Mouse (Mus musculus) c-Kit-negative CD71-positive TER-119-positive erythroid progenitor cells, embryonic 14.5 days (primary cell): ENCODE data around the gene Copz1.
"Not testable (repeated sequence)": the region's sequence is repeated elsewhere in the genome, so short reads cannot be mapped to it uniquely, and the experiment has no call there.

Experiments
- DNase-seq: peaks from one replicate; pipeline ENCODE4 v3.0.0-alpha.2; 2013; ENCODE audit warnings: low read depth, low spot score

The Copz1 gene

GRCm38 (mm10) chr15:103272419-103273279 is at the start of gene Copz1:
Gene Copz1 (plus strand): TSS chr15:103272714.
- peak; percentile 96 for DNase-seq

DNA sequence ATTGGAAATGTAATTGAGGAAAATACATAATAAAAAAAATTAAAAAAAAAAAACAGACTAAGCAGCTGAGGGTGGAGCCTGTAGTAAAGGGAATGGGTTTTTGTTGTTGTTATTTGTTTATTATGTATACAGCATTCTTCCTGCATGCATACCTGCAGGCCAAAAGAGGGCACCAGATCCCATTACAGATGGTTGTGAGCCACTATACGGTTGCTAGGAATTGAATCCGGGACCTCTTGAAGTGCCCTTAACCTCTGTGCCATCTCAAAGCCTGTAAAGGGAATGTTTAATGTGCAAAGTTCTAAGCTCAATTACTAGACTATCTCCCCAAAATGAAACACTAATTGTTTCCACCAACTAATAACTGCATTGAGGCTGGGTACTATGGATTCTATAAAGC is 48.4 kb upstream of the Copz1 start:
- DNase-seq = no peak

- no peak for DNase-seq
Measured at GRCm38 (mm10) chr15:103227022-103227421, 45.5 kb upstream of the Copz1 start.

DNA sequence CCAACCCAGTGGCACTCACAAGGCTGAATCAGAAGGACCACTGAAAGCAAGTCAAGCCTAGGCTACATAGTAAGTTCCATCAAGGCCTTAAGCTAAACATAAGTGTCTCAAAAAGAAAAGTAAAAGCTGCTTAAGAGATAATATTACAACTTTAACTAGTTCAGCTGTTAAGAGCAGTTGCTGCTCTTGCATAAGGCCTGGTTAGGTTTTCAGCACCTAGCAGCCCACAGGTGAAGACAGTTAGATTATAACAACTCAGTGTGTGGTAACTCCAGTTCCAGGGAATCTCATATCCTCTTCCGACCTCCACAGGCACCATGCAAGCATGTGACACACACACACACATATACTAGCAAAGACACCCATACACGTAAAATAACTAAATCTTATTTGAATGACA is 44.9 kb upstream of the Copz1 start:
- DNase-seq = no peak

GRCm38 (mm10) chr15:103228904-103229303 is 43.6 kb upstream of the Copz1 start:
- DNase-seq = no peak

- DNase-seq = no peak
Measured at GRCm38 (mm10) chr15:103233119-103233518, 39.4 kb upstream of the Copz1 start.

DNA sequence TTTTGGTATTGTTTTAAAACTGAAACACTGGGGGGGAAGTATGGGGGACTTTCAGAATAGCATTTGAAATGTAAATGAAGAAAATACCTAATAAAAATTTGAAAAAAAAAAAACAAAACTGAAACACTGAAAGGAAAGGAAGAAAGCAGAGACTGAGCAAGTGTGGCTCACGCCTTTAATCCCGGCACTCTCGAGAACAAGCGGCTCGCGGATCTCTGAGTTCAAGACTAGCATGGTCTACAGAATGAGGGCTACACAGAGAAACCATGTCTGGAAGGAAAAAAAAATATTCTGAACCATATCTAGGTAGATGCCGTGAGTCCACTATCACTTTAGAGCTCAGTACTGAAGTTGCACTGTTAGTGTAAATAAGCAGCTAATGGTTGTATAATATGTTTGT is 35.2 kb upstream of the Copz1 start:
- no peak for DNase-seq

DNA sequence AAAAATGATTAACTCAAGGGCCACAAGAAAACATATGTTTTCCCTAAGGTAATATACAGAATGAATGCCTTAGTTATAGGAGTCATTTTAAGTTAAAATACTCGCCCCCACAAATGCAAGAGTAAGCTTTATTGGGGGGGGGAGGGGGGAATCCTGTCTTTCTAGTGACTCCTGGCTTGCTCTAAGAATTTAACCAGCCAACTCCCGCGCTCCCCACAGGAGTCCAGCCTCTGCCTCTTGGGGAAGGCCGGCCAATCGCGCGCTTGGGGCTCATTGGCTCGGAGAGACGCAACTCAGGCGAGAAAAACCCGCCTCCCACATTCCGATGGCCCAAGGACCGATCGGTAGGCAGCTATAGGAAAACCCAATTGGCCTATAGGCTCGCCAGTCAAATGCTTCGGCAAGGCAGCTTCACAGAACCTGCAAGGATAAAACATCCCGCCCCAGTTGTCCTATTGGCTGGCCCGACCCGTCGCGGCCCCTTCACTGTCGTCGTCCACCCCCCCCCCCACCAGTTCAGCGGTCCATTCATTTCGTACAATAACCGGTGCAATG is 33.3 kb upstream of the Copz1 start:
- peak; percentile 95 for DNase-seq

- DNase-seq = peak; percentile 81
Measured at GRCm38 (mm10) chr15:103239685-103240159, 32.8 kb upstream of the Copz1 start, which contains the start of gene Cbx5. Gene Cbx5 (minus strand): TSS chr15:103239816.

GRCm38 (mm10) chr15:103240160-103241028 is 32.1 kb upstream of the Copz1 start, which contains the start of gene Hnrnpa1:
Gene Hnrnpa1 (plus strand): TSS chr15:103240432.
- DNase-seq = peak; percentile 98

GRCm38 (mm10) chr15:103241071-103242018 is 31.2 kb upstream of the Copz1 start:
- not testable (repeated sequence) for DNase-seq

DNA sequence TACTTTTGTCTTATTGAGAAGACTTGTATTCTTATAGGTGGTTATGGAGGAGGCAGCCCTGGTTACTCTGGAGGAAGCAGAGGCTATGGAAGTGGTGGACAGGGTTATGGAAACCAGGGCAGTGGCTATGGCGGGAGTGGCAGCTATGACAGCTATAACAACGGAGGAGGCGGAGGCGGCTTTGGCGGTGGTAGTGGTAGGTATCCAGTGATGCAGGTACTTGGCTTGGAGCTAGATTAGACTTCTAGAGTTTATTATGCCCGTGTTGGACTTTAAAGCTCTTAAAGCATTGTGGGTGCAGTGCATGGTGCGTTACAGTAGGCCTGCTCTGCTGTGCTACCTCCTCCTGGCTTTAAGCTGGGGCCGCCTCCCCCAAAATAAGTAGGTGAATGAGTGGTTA is 29.6 kb upstream of the Copz1 start:
- no peak for DNase-seq

GRCm38 (mm10) chr15:103245616-103246015 is 26.9 kb upstream of the Copz1 start:
- DNase-seq = no peak

DNA sequence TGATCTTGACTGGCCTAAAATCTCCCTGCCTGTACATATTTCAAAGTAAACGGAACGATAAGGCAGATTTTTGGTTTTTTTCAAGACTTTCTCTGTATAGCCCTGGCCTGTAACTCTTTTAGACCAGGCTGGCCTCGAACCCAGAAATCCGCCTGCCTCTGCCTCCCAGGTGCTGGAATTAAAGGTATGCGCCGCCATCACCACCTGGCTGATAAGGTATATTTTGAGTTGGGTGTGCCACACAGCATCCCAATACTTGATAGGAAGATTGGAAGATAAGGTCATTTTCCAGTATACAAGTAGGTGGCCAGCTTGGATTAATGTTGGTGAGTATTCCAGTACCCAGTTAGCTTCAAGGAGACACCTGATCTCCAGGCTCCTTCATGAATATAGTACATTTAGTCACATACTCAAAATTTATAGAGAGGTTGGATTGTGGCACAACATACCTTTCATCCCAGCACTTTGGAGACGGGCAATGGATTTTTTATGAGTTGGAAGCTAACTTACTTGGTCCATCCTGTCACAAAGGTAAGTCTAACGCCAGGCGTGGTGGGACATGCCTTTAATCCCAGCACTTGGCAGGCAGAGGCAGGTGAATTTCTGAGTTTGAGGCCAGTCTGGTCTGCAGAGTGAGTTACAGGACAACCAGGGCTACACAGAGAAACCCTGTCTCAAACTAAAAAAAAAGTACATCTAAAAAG is 25.3 kb upstream of the Copz1 start:
- DNase-seq = no peak

DNA sequence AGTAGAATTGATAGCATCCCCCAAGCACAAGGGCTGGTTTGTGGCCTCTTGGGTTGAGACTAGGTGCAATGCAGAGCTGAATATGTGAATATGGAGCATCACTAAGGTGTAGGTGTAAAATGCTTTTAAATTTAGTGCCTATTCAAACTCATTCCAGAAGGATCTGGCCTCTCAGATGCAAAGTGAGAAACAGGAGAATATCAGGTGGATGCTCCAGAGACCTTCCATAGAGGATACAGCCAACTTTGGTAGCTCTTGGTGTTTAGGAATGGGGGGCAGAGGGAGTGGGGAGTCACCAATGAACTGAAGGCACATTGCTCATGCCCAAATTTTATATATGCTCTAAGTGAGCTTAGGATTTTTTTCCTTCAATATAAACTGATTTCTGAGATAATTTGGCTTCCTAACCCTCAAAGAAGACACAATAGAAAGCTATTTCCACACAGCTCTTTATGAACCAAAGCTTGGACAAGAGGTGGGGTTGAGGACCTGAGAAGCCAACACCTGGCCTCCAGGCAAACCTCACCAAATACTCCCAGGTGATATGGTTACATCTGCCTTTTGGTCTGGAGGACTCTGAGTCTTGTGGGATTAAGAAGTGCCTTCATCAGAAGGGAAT is 24.6 kb upstream of the Copz1 start:
- DNase-seq = no peak

- DNase-seq = no peak
Measured at GRCm38 (mm10) chr15:103248401-103249313, 23.9 kb upstream of the Copz1 start.

- DNase-seq = not testable (repeated sequence)
Measured at GRCm38 (mm10) chr15:103249511-103249910, 23.0 kb upstream of the Copz1 start.

GRCm38 (mm10) chr15:103250195-103250740 is 22.2 kb upstream of the Copz1 start:
- DNase-seq = no peak
